18 mouse cellular contexts compared by ENCODE assay signal in the genomic region with DNA sequence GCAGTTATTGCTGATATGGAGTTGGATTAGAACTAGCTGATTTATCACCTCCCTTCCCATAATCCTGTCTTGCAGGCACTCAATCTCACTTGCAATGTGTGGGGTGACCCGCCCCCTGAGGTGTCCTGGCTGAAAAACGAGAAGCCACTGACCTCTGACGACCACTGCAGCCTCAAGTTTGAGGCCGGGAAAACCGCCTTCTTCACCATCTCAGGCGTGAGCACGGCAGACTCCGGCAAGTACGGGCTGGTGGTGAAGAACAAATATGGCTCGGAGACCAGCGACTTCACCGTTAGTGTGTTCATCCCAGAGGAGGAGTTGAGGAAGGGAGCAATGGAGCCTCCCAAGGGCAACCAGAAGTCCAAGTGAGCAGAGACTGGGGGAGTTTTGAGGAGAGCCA. TPM values are rescaled to one million over a fixed set of nuclear protein-coding genes. Genes with fewer than 3 reads are reported as not detected.
DNase-seq lines count a peak whose midpoint lies in the region; ATAC-seq and TF ChIP-seq lines count a peak whose summit lies in the region.
"Had no signal": no experiment of that assay in that cellular context is flagged by ENCODE, and none has a peak within 500 bp of the region (broad histone marks: within the 10 kb centered on the region; RNA-seq: fewer than 3 reads in every experiment).

No protein-coding gene starts in this region.

- H3K27ac ChIP-seq in heart, embryonic 10.5 days: no peak overlapping the region
- peak overlapping the region; percentile 89 for H3K27ac ChIP-seq in kidney, embryonic 15.5 days
- no peak overlapping the region for H3K27ac ChIP-seq in stomach, postnatal 0 days (replicated peaks)
- H3K27ac ChIP-seq: embryonic facial prominence, embryonic 12.5 days; forebrain, embryonic 15.5 days; heart, adult 2 months; heart, embryonic 13.5 days; hindbrain, embryonic 15.5 days had no signal

- WGBS in heart, embryonic 10.5 days: 77% methylated on average over 12 of the region's 12 CpGs
- WGBS in kidney, embryonic 15.5 days: 26% methylated on average over 12 of the region's 12 CpGs
- WGBS in stomach, postnatal 0 days: 66% methylated on average over 12 of the region's 12 CpGs

- peak; percentile 67 for ATAC-seq in kidney, embryonic 15.5 days (replicated peaks; ENCODE audit: low FRiP score)
- no peak for ATAC-seq in stomach, postnatal 0 days (ENCODE audit: low FRiP score, low TSS enrichment)
- ATAC-seq: forebrain, embryonic 15.5 days had no signal

- H3K4me3 ChIP-seq in heart, embryonic 10.5 days: no peak overlapping the region
- H3K4me3 ChIP-seq in kidney, embryonic 15.5 days (replicated peaks): peak overlapping the region; percentile 6; the same call in 1 of the 2 replicates
- no peak overlapping the region for H3K4me3 ChIP-seq in stomach, postnatal 0 days (ENCODE audit: low read depth, low read length)
- H3K4me3 ChIP-seq: embryonic facial prominence, embryonic 12.5 days; forebrain, embryonic 15.5 days; heart, adult 2 months; heart, embryonic 13.5 days; hindbrain, embryonic 15.5 days had no signal

- no peak for TF ChIP-seq EP300 in stomach, postnatal 0 days (optimal IDR thresholded peaks at IDR 0.05)

- H3K4me1 ChIP-seq in heart, embryonic 10.5 days: peaks cover 23% of the 10 kb centered on the region
- peaks cover 75% of the 10 kb centered on the region for H3K4me1 ChIP-seq in kidney, embryonic 15.5 days
- H3K4me1 ChIP-seq in stomach, postnatal 0 days (replicated peaks; ENCODE audit: control insufficient read depth, insufficient read depth): no peaks in the 10 kb centered on the region; the same call in 1 of the 2 replicates
- H3K4me1 ChIP-seq: forebrain, embryonic 15.5 days had no signal

- H3K4me2 ChIP-seq in kidney, embryonic 15.5 days: peak overlapping the region; percentile 40
- no peak overlapping the region for H3K4me2 ChIP-seq in stomach, postnatal 0 days (replicated peaks; ENCODE audit: low read depth)
- H3K4me2 ChIP-seq: embryonic facial prominence, embryonic 12.5 days; forebrain, embryonic 15.5 days; heart, embryonic 13.5 days; hindbrain, embryonic 15.5 days had no signal

- no peaks in the 10 kb centered on the region for H3K27me3 ChIP-seq in heart, embryonic 10.5 days (ENCODE audit: insufficient read depth, poor library complexity, severe bottlenecking)
- no peaks in the 10 kb centered on the region for H3K27me3 ChIP-seq in kidney, embryonic 15.5 days
- no peaks in the 10 kb centered on the region for H3K27me3 ChIP-seq in stomach, postnatal 0 days (ENCODE audit: control insufficient read depth, insufficient read depth, low read length)
- H3K27me3 ChIP-seq: embryonic facial prominence, embryonic 12.5 days; forebrain, embryonic 15.5 days; heart, embryonic 13.5 days; hindbrain, embryonic 15.5 days had no signal

- H3K9ac ChIP-seq in kidney, embryonic 15.5 days: no peak overlapping the region
- H3K9ac ChIP-seq in stomach, postnatal 0 days (ENCODE audit: low read length): no peak overlapping the region
- H3K9ac ChIP-seq: embryonic facial prominence, embryonic 12.5 days; forebrain, embryonic 15.5 days; heart, embryonic 13.5 days; hindbrain, embryonic 15.5 days had no signal

- peaks cover 65% of the 10 kb centered on the region for H3K36me3 ChIP-seq in heart, embryonic 10.5 days
- H3K36me3 ChIP-seq in kidney, embryonic 15.5 days: no peaks in the 10 kb centered on the region
- H3K36me3 ChIP-seq in stomach, postnatal 0 days (ENCODE audit: control insufficient read depth, insufficient read depth, low read length): no peaks in the 10 kb centered on the region
- H3K36me3 ChIP-seq: embryonic facial prominence, embryonic 12.5 days; forebrain, embryonic 15.5 days; hindbrain, embryonic 15.5 days had no signal

- peak; percentile 66 for DNase-seq in heart, embryonic 10.5 days (ENCODE audit: low spot score)
- DNase-seq in heart, postnatal 4 days: no peak
- no peak for DNase-seq in kidney, adult 11 months
- DNase-seq in kidney, postnatal 4 days: peak; percentile 54 to 67
- DNase-seq in kidney, adult 8-10 months: no peak
- peak; percentile 12 for DNase-seq in stomach, postnatal 0 days (ENCODE audit: low spot score)
- no peak for DNase-seq in gastrocnemius, postnatal 25 days
- DNase-seq: adrenal gland, postnatal 10 days; cerebellum, adult 11-12 months; cerebellum, adult 9-10 months; cerebellum, postnatal 25 days; heart, postnatal 36 days had no signal

- H3K9me3 ChIP-seq in heart, embryonic 10.5 days: no peaks in the 10 kb centered on the region
- H3K9me3 ChIP-seq in kidney, embryonic 15.5 days (replicated peaks): no peaks in the 10 kb centered on the region
- no peaks in the 10 kb centered on the region for H3K9me3 ChIP-seq in stomach, postnatal 0 days (ENCODE audit: control insufficient read depth, low read length)
- H3K9me3 ChIP-seq: embryonic facial prominence, embryonic 12.5 days; forebrain, embryonic 15.5 days; heart, embryonic 13.5 days; hindbrain, embryonic 15.5 days had no signal

- TF ChIP-seq CTCF in stomach, postnatal 0 days (IDR thresholded peaks at IDR 0.05; ENCODE audit: low read depth): no peak

RNA-seq across cellular contexts. Expression of a gene that starts 56.4 kb away (rescaled TPM):
- polyA plus RNA-seq in heart, embryonic 10.5 days (2016; fragmentation: Nextera tagmentation; extraction: Ambion mirVana): 20.9 and 24.2 TPM in 2 replicates
- total RNA-seq in heart, postnatal 4 days (2021): 10 to 100 TPM; 16.3 to 19.5 TPM
- 70.7 and 75.3 TPM in 2 replicates for polyA plus RNA-seq in kidney, embryonic 15.5 days (2015; fragmentation: Nextera tagmentation; extraction: Ambion mirVana)
- polyA plus RNA-seq in stomach, postnatal 0 days (2015; fragmentation: Nextera tagmentation; extraction: Ambion mirVana): 21.3 and 22.6 TPM in 2 replicates
- total RNA-seq in gastrocnemius, postnatal 25 days (2021): 1 to 10 TPM; 4.0 to 4.9 TPM

Comparison
In these comparisons a context has a peak if more than half of its experiments do, and no peak if none do; other contexts are left out.
1. DNase-seq: peak in heart, embryonic 10.5 days (single experiment), kidney, postnatal 4 days (2 of 2) and stomach, postnatal 0 days (single experiment); none in heart, postnatal 4 days (single experiment), kidney, adult 11 months (single experiment), kidney, adult 8-10 months (0 of 2) and gastrocnemius, postnatal 25 days (single experiment).